Mouse (Mus musculus): ENCODE results near the gene Noxo1.

DNA sequence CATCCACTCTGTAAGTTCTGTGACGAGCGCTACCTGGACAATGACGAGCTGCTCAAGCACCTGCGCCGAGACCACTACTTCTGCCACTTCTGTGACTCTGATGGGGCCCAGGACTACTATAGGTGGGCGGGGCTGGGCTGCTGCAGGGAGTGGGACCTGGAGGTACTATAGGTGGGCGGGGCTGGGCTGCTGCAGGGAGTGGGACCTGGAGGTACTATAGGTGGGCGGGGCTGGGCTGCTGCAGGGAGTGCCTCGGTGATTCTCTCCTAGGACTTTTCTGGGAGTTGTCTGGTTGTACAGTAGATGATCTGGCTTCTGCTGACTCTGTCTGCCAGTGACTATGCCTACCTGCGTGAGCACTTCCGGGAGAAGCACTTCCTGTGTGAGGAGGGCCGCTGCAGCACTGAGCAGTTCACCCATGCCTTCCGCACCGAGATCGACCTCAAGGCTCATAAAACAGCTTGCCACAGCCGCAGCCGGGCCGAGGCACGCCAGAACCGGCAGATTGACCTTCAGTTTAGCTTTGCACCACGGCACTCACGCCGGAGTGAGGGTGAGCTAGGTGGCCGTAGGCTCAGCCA lies 18.4 kb upstream of the Noxo1 start:
- TF ChIP-seq CTCF (IDR thresholded peaks at IDR 0.05; ENCODE audit: control insufficient read depth, insufficient read depth, low read length) (no peak), POLR2A (IDR thresholded peaks at IDR 0.05; ENCODE audit: borderline replicate concordance, control insufficient read depth, low read depth, low read length) (no peak)
